Mouse (Mus musculus): Measurements from ENCODE around the gene Abat.

Abat gene

DNA sequence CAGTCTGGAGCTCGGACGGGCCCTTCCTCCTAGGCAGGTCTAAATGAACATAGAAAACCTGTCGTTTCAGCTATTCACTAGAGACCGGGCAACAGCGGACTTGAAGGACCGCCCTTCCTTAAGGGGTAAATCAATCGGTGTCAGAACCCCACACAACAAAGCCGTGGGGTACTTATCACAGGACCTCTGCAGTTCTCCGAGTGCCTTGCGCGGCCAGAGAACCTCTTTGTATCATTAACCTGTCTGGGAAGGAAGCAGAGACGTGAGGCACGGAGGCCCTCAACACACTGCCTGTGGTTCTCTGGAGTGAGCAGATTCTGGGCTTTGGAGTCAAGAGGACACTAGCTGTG lies 123.6 kb downstream of the Abat start:
- in situ Hi-C loops (cut with MboI): no loop called here

DNA sequence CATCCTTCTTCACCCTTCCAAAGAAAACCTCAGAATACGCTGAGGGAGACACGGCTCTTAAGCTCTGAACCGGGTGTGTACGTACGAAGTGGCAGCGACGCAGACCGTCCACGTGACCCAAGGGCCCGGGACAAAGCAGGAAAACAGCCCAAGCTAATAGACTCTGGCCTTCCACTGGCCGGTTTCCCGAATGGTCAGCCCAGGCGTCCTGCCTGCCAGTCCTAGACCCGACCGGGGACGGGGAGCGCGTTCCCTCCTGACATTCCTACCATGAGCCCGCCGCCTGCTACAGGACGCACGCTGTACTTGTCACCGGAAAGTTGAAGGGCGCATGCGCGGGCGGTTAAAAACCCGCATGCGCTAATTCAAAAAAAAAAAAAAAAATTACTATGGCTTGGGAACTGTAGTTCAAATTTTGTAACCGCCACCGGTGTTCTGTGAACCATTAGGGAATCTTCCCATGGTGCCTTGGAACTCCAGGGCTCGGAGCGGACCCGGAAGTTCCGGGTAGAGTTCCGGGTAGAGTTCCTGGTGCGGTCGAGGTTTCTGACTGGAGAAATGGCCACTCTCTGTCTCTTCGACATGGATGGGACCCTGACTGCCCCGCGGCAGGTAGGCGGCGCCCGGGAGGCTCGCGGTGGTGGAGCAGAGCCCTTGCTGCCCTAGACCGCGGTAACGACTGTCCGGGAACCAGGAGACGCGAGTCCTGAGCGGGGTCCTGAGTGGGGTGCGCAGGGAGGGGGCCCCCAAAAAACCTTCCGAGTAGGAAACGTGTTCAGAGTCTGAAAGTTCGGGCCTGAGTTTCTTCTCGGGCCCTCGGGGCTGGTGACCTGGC lies 124.2 kb downstream of the Abat start, which contains the start of the genes Pmm2 and Tmem186:
Gene Pmm2, plus strand, starts transcription at position 458 of the 835 bp plus-strand sequence.
Gene Tmem186, minus strand, starts transcription at position 496 of the 835 bp plus-strand sequence.
- in situ Hi-C loops (cut with MboI): no loop called here

DNA sequence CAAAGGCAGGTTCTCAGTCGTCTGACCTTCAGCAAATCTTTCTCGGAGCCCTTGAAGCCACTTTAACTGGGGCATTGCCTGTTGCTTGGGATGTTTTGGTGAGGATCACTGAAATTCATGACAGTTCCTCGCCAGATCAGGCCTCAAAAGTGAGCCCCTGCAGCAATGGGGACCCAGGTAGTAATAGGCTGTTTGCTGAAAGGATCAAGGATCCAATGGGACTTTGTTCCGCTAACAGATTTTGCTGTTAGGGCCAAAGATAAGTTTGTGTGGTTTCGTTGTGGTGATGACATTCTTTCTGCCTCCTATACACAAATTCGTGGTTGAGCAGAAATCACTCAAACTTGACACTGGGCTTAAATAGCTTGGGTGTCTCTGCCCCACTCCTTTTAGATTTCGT lies 124.9 kb downstream of the Abat start:
- in situ Hi-C loops (cut with MboI): no loop called here

DNA sequence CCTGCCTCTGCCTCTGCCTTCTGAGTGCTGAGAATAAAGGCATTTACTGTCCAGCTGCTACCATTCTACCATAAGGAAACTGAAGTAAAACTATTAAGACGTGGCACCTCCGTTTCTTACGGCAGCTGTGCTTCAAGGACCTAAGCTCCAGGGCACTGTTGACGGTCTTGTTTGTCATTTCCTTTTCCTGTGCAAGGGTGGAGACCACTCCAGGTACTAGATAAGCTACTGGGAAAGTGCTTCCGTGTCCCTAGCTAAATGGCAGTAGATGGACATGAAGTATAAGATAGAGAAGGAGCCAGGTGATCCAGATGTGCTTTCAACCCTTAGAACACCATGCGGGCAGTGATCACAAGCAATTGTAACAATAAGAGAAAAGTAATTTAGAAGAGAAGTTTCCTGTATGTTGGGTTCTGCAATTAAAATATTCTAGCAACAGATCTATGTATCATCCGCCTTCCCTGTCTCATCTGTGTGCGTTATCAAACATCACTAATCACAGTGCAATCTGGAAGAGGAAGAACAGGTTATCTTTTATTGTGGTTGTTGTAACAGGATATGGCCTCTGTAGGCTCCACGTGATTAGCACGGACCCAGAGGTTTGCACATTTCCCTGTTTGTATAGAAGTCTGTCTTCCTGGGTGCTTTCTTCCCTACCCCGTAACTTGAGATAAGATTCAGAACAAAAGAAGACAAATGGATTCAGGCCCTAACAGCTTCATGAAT lies 126.4 kb downstream of the Abat start:
- in situ Hi-C loops (cut with MboI): no loop called here

DNA sequence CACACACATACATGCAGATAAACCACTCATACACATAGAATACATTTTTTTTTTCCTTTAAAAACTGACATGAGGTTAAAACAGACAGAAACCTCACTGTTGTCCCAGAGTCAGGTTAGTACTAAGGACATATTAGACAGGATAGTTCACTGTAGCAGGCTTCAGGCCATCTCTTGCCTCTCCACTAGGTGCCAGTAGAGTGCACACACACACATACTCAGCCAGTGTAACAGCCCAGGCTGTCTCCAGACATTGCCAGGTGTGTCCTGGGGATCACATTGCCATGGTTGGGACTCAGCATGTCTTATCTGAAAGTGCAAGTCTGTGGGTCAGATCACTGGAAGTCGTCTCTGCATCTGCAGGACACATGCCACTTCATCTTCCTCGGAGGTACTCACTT lies 130.6 kb downstream of the Abat start:
- in situ Hi-C loops (cut with MboI): no loop called here

DNA sequence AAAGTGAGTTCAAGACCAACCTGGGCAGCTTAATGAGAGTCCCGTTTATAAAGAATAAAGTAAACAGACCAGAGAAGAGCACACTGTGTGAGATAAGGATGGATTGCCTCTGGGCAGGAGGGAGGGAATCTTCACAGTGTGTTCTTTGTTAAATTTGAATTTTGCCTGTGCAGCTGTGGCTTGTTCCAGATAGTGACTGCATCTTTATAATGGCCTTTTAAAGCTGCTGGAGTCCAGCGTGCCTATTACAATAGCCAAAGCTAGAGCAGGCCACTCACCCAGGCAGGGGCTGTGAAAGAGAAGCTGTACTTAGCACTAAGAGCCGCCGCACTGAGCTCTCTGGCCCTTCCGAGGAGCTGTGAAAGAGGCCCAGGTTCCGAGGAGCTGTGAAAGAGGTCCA lies 132.3 kb downstream of the Abat start:
- in situ Hi-C loops (cut with MboI): no loop called here

DNA sequence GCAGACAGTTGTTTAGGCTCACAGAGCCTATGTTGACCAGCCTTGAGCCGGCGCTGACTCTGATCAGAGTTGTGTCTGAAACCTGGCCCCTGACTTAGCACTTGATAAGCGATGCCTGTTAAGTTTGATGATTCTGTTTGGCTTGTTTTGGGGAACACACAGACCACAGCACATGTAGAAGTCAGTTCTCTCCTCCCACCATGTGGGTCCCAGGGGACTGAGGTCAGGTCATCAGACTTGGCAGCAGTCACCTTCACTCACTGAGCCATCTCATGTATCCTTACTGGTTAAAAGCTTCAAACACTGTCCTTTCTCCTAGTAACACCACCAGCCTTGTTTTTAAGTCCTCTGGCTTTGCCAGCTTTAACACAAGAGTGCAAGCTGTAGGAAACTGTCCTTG lies 136.8 kb downstream of the Abat start:
- in situ Hi-C loops (cut with MboI): no loop called here

DNA sequence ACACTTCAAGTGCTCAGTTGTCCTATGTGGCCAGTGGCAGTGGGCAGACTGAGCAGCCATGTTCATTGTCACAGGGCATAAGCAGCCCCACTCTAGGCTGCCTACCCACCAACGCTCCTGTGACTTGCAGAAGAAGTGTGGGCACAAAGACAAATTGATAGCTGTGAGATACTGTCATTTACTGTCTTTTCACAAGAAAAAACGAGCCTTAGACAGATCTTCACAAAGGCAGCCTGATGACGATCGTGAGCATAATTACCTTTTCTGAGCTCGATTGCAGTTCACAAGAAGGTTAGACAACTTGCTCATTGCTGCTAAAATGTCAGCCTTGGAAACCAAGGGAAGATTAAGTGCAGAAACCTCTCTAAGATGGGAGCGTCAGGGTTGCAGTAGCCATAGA lies 141.9 kb downstream of the Abat start:
- in situ Hi-C loops (cut with MboI): no loop called here

DNA sequence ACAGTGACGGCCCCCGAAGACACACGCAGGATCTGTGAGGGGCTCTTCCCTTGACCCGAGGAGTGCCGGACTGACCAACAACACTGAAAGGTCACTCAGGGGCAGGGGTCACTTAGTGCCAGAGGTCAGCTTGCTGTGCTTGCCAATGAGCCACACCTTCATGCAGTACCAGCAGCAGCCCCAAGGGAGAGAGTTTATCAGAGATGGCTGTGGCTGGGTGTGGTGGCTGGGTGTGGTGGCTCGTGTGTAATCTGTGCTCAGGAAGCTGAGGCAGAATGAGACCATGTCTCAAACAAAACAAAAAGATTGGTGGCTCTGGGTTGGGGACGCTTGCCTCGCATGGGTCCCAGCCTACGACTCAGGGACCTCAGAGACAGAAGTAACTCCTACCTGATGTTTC lies 142.4 kb downstream of the Abat start:
- in situ Hi-C loops (cut with MboI): no loop called here

DNA sequence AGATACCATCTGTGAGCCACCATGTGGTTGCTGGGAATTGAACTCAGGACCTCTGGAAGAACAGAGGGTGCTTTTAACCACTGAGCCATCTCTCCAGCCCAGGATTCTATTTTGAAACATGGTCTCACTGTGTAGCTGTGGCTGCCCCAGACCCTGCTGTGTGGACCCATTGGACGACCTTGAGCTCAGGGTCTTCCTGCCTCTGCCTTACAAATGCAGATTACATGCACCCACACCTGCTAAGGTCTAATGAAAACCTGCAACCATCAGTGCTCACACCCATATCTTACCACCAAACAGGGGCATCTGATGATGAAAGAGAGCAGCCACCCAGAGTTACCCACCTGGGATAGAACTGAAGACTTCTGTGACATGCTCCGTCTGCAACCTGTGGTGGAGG lies 143.0 kb downstream of the Abat start:
- in situ Hi-C loops (cut with MboI): no loop called here

DNA sequence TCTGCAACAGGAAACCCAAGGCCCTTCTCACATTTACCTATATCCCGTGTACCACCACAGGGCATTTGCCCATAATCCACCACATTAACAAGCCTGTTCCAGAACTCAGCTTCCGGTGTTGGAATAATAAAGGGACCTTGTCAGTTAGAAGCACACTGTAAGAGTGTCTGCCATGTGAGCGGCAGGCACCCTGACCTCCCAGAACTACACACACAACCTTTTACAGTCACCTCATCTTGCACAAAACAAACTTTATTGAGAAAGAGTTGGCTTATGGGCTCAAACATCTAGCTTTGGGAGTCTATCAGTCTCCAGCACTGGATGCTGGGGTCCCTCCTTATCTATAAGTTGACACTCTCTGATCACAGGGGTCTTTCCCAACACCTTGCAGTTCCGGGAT lies 145.1 kb downstream of the Abat start:
- in situ Hi-C loops (cut with MboI): no loop called here

DNA sequence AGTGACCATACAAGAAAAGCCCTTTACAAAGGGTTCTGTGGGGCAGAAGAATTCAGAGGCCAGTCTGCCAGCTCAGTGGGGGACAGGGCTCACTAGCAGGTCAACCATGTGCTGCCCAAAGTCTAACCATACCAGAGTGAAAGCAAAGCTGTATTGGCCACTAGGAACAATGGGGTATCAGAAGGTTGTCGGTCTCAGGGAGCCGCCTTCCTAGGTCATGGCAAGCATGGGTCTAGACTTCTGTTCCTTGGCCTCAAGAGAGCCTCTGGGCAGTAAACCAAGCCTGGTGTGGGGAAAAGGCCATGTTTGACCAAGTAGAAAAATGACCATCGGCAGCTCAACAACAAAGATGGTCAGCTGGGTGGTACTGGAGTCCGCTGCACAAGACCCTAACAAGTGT lies 145.5 kb downstream of the Abat start:
- in situ Hi-C loops (cut with MboI): no loop called here

DNA sequence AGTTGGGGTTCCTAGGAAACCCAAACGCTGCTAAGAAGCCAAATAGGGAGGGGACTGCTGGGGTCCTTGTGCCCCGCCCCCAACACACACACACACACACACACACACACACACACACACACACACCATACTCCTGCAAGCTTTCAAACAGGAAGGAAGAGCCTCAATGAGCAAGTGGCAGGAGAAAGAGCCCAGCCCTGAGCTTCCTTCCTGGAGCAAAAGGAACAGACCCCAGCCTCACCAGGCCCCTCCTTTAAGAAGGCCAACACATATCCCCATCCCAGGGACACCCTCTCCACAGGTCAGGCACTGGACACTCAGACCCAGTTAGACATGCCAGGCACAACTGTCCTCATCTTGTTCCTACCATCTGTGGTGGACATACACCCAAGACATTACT lies 149.8 kb downstream of the Abat start:
- in situ Hi-C loops (cut with MboI): no loop called here

DNA sequence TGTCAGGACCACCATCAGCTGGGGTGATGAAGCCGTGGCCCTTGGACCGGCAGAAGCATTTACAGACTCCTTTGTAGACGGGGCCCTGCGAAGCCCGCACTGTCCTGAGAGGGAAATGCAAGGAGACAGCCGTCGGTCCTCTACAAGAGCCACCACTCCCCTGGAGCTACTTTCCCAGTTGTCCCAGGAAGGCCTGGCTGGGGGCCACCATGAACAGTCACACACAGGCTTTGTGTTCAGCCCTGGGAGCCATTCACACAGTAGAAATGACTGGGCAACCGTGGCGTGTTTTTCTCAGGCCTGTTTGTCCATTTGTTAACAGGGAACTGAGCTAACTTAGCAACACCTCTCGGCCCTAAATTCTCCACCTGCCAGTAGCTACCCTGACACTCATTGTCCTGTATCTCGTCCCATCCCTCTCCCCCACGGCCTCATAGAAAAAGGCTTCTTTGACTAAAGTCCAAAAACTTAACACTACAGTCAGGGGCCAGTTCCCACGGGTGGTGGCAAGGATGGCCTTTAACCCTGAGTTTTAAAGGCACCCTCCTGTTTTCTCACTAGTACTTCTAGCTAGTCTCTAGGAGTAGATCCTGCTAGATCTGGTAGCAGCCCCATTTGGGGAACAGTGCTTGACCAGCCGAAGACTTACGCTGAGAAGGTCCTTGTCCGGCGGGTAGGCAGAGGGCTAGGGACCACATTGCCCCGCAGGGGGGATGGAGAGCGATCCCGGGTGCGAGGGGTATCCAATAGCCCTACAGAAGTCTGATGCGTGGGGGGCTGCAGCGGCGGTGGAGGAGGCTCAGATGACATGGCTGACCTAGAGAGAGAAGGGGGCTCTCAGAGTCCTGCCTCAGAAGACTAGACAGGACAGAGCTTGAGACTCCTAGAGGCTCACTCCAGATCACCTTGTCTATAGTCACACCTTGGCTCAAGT lies 150.6 kb downstream of the Abat start:
- in situ Hi-C loops (cut with MboI): no loop called here

DNA sequence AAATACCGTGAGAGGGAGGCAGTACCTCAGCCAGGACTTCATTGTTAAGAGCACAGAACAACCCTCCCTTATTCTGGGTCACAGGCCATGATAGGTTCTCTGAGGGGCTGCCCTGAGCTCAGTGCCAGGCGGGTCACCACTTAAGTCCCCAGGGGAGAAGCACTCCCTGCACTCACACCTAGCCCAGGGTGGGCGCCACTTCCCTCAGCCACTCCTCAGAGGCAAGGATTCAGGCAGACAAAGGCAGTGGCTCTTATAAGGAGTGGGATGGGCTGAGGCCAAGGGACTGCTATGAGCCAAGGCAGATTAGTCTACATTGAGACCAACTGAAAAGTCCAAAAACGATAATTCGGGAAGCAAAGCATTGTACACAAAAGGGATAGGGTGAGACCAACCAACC lies 152.1 kb downstream of the Abat start:
- in situ Hi-C loops (cut with MboI): no loop called here

DNA sequence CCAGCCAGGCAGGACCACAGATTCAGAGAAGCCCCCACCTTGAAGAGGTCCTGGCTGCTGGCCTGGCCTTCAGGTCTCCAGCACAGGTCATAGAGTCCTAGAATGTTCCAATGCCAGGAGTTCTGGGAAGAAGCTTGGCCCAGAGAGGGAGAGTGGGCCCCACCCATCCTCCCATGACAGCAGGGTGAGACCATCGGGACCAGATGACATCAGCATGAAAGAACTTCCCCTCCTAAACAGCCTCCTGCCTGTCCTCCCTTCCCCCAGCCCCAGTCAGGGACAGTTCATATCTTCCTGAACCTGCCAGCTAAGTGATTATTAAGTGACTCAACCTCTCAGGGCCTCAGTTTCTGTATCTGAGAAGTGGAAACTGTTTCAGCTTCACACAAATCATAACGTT lies 153.2 kb downstream of the Abat start:
- in situ Hi-C loops (cut with MboI): no loop called here

DNA sequence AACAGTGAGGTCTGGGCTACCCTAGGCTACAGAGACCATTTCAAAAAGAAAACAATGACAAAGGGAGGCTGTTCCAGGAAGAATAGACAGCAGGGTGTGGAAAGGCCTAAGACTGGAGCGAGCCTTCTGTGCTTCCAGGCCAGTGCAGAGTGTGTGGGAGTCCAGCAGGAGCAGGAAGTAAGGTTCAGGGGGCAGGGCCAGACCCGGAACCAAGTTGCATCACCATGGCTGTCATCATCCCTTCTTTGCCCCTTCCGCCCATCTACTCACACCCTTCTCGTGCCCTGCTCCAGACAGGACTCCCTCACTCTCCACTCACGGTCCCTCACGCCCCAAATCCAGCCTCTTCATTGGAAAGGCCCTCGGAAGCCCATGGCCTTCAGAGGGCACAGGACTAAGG lies 154.0 kb downstream of the Abat start:
- in situ Hi-C loops (cut with MboI): no loop called here

DNA sequence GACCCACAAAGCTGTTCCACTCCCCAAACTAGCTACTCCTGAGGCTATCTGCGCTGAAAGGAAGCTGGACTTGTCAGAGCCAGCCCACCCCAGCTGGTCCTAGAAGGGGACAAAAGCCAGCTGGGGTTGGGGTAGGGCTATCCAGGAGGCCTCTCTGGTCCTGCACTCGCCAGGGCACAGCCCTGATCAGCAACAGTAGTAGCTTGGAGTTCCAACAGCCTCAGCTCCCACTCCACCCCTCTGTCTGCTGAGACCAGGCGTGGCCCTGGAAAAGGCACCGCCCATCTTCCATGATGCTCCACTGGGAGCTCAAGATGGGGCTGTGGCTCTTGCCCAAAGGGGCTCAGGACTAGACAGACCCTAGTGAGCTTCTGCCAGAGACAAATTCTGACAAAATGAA lies 154.6 kb downstream of the Abat start:
- in situ Hi-C loops (cut with MboI): no loop called here

DNA sequence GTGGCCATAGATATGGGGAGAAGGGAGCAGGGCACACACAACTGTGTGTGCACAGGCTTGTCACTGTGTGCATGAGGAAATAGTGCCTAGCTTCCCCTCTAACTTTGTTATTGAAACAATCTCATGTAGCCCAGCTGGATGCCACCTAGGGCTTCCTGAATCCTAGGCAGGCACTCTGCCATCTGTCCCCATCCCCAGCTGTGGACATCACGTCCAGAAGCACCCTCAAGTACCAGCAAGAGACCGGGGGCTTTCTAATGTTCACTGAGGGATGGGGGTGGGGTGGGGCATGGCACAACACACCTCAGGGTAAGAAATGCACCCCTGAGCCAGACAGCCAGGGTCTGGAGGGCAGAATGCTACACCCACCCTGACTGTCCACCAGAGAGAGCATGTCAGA lies 155.2 kb downstream of the Abat start:
- in situ Hi-C loops (cut with MboI): no loop called here

DNA sequence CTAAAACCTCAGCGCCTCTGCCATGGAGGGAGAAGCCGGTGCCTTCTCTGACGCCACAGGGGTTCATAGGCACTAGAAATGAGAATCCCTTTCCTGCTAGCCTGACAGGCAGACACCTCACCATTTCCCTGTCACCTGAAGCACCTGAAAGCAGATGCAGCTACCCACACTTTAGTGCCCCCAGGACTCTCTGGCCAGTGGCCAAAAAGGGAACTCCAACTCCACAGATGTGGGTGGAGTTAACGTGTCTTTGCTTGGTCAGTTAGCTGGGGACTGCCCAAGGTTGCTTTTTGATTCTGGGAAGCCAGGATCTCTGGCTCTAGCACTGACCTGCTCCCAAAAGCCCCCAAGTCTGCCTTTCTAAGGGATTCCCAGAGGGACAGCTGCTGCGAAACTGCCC lies 156.2 kb downstream of the Abat start:
- in situ Hi-C loops (cut with MboI): no loop called here

DNA sequence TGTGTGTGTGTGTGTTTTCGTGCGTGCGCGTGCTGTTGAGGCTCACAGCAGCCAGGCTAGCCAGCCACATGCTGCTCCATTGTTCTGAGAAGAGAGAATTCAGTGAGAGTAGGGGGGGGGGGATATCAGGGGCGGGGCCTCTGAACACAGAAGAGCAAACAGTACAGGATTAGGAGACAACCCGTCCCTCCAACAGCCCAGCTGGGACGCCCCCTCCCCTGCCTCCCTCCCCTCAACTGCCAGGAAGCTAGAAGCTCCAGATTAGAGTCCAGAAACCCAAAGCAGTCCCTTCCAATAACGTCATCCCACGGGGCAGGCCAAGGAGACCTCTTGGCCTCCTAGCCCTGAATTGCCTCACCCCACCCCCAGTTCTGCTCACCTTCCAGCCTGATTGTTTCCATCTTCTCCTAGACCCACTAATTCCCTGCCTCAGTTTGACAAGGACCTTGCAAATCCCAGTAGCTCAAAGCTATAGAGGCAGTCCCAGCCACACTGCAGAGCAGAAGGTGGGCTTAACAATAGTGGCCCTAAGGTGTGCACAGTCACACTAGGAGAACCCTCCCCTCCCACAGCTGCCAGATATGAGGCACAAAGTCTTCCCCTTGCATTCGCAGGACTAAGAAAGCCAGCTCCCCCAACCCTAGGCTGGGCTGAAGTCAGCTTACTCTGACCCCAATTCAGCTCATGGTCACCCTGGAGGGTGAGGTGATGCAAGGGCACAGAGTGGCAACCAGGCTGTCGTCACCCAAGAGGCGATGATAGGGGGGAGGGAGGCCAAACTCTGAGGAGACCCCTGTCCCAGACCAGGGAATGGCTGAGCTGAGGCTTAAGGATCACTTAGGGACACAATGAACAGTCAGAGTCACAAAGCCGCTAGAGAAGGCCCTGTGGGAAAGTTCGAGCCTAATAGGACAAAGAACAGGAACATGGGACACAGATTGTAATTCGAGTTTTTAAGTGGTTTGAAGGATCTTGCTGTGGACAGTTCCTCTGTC lies 157.1 kb downstream of the Abat start:
- in situ Hi-C loops (cut with MboI): no loop called here
